Mouse (Mus musculus): ENCODE results near the gene Gm10337. TPM values are rescaled to one million over a fixed set of nuclear protein-coding genes. Genes with fewer than 3 reads are reported as not detected.

Gm10337 gene
- polyA plus RNA-seq, 1 experiment from 2014 or later, result not detected

GRCm38 (mm10) chr15:102544801-102545200, 41.3 kb downstream of the Gm10337 start:
- Histone ChIP-seq H3K36me3 (replicated peaks; ENCODE audit: insufficient read depth, low read length) (peaks cover 59% of the 10 kb centered on the region), H3K4me3 (ENCODE audit: low read depth, low read length) (no peak overlapping the region), H3K9ac (replicated peaks) (no peak overlapping the region), H3K9me3 (ENCODE audit: low read length) (no peaks in the 10 kb centered on the region), H3K4me2 (ENCODE audit: low read depth, low read length) (no peak overlapping the region), H3K27me3 (ENCODE audit: insufficient read depth, low read length) (no peaks in the 10 kb centered on the region), H3K27ac (ENCODE audit: low read depth) (no peak overlapping the region), H3K4me1 (ENCODE audit: insufficient read depth) (no peaks in the 10 kb centered on the region)
- 91% methylated on average over 4 of the region's 4 CpGs for WGBS (ENCODE audit: insufficient replicate concordance)
- TF ChIP-seq CTCF (IDR thresholded peaks at IDR 0.05; ENCODE audit: low read depth), result no peak
- TF ChIP-seq EP300 (IDR thresholded peaks at IDR 0.05; ENCODE audit: low read depth), result no peak
- ATAC-seq (no peak), DNase-seq (no peak)

- 84% methylated on average over 3 of the region's 3 CpGs for WGBS (ENCODE audit: insufficient replicate concordance)
- H3K36me3 ChIP-seq (replicated peaks; ENCODE audit: insufficient read depth, low read length), result peaks cover 55% of the 10 kb centered on the region
- no peak for DNase-seq
- no peak for ATAC-seq
- H3K4me1 ChIP-seq (ENCODE audit: insufficient read depth), result no peaks in the 10 kb centered on the region
- H3K4me3 ChIP-seq (ENCODE audit: low read depth, low read length), result no peak overlapping the region
- no peaks in the 10 kb centered on the region for H3K9me3 ChIP-seq (ENCODE audit: low read length)
- H3K9ac ChIP-seq (replicated peaks), result no peak overlapping the region
- TF ChIP-seq EP300 (IDR thresholded peaks at IDR 0.05; ENCODE audit: low read depth) (no peak), CTCF (IDR thresholded peaks at IDR 0.05; ENCODE audit: low read depth) (no peak)
- no peak overlapping the region for H3K4me2 ChIP-seq (ENCODE audit: low read depth, low read length)
- no peak overlapping the region for H3K27ac ChIP-seq (ENCODE audit: low read depth)
- no peaks in the 10 kb centered on the region for H3K27me3 ChIP-seq (ENCODE audit: insufficient read depth, low read length)
Measured at GRCm38 (mm10) chr15:102546246-102546645, 42.7 kb downstream of the Gm10337 start.

GRCm38 (mm10) chr15:102546677-102547427, 43.3 kb downstream of the Gm10337 start:
- TF ChIP-seq EP300 (IDR thresholded peaks at IDR 0.05; ENCODE audit: low read depth) (no peak), CTCF (IDR thresholded peaks at IDR 0.05; ENCODE audit: low read depth) (no peak)
- no peak for ATAC-seq
- no peak overlapping the region for H3K9ac ChIP-seq (replicated peaks)
- H3K4me2 ChIP-seq (ENCODE audit: low read depth, low read length), result no peak overlapping the region
- no peak overlapping the region for H3K27ac ChIP-seq (ENCODE audit: low read depth)
- DNase-seq, result no peak
- H3K9me3 ChIP-seq (ENCODE audit: low read length), result no peaks in the 10 kb centered on the region
- H3K27me3 ChIP-seq (ENCODE audit: insufficient read depth, low read length), result no peaks in the 10 kb centered on the region
- 84% methylated on average over 3 of the region's 3 CpGs for WGBS (ENCODE audit: insufficient replicate concordance)
- H3K4me1 ChIP-seq (ENCODE audit: insufficient read depth), result no peaks in the 10 kb centered on the region
- no peak overlapping the region for H3K4me3 ChIP-seq (ENCODE audit: low read depth, low read length)
- peaks cover 54% of the 10 kb centered on the region for H3K36me3 ChIP-seq (replicated peaks; ENCODE audit: insufficient read depth, low read length)

GRCm38 (mm10) chr15:102547478-102547877, 44.0 kb downstream of the Gm10337 start:
- H3K9me3 ChIP-seq (ENCODE audit: low read length), result no peaks in the 10 kb centered on the region
- TF ChIP-seq EP300 (IDR thresholded peaks at IDR 0.05; ENCODE audit: low read depth), result no peak
- no peak for TF ChIP-seq CTCF (IDR thresholded peaks at IDR 0.05; ENCODE audit: low read depth)
- H3K4me1 ChIP-seq (ENCODE audit: insufficient read depth), result no peaks in the 10 kb centered on the region
- no peaks in the 10 kb centered on the region for H3K27me3 ChIP-seq (ENCODE audit: insufficient read depth, low read length)
- ATAC-seq (no peak), DNase-seq (no peak)
- no peak overlapping the region for H3K27ac ChIP-seq (ENCODE audit: low read depth)
- no peak overlapping the region for H3K4me3 ChIP-seq (ENCODE audit: low read depth, low read length)
- no peak overlapping the region for H3K4me2 ChIP-seq (ENCODE audit: low read depth, low read length)
- no peak overlapping the region for H3K9ac ChIP-seq (replicated peaks)
- WGBS (ENCODE audit: insufficient replicate concordance), result 88% methylated on average over 3 of the region's 3 CpGs
- H3K36me3 ChIP-seq (replicated peaks; ENCODE audit: insufficient read depth, low read length), result peaks cover 51% of the 10 kb centered on the region

GRCm38 (mm10) chr15:102552599-102552998, 49.1 kb downstream of the Gm10337 start:
- Histone ChIP-seq H3K36me3 (replicated peaks; ENCODE audit: insufficient read depth, low read length) (peaks cover 55% of the 10 kb centered on the region), H3K9me3 (ENCODE audit: low read length) (peaks cover 2% of the 10 kb centered on the region; the same call in 1 of the 2 replicates), H3K27me3 (ENCODE audit: insufficient read depth, low read length) (no peaks in the 10 kb centered on the region), H3K4me3 (ENCODE audit: low read depth, low read length) (no peak overlapping the region), H3K27ac (ENCODE audit: low read depth) (no peak overlapping the region), H3K4me2 (ENCODE audit: low read depth, low read length) (no peak overlapping the region), H3K4me1 (ENCODE audit: insufficient read depth) (no peaks in the 10 kb centered on the region), H3K9ac (replicated peaks) (no peak overlapping the region)
- WGBS (ENCODE audit: insufficient replicate concordance), result 88% methylated on average over 5 of the region's 5 CpGs
- TF ChIP-seq CTCF (IDR thresholded peaks at IDR 0.05; ENCODE audit: low read depth) (no peak), EP300 (IDR thresholded peaks at IDR 0.05; ENCODE audit: low read depth) (no peak)
- DNase-seq (no peak), ATAC-seq (no peak)

Other genes starting within 250 kb of the Gm10337 start
- gene Rarg, start 246.2 kb upstream of the Gm10337 start, polyA plus RNA-seq (2015; fragmentation: Nextera tagmentation; extraction: Ambion mirVana), result 2.4 and 2.6 TPM in 2 replicates
- not detected in 2 replicates for gene Gm9918, start 233.2 kb upstream of the Gm10337 start, polyA plus RNA-seq (2015; fragmentation: Nextera tagmentation; extraction: Ambion mirVana)
- gene Mfsd5, start 224.3 kb upstream of the Gm10337 start, polyA plus RNA-seq (2015; fragmentation: Nextera tagmentation; extraction: Ambion mirVana), result 25.4 and 27.4 TPM in 2 replicates
- 7.3 and 7.8 TPM in 2 replicates for gene Espl1, start 207.5 kb upstream of the Gm10337 start, polyA plus RNA-seq (2015; fragmentation: Nextera tagmentation; extraction: Ambion mirVana)
- gene Pfdn5, start 177.6 kb upstream of the Gm10337 start, polyA plus RNA-seq (2015; fragmentation: Nextera tagmentation; extraction: Ambion mirVana), result 172 and 179 TPM in 2 replicates
- 28.1 and 30.8 TPM in 2 replicates for gene Myg1, start 172.0 kb upstream of the Gm10337 start, polyA plus RNA-seq (2015; fragmentation: Nextera tagmentation; extraction: Ambion mirVana)
- gene Aaas, start 153.0 kb upstream of the Gm10337 start, polyA plus RNA-seq (2015; fragmentation: Nextera tagmentation; extraction: Ambion mirVana), result 15.6 and 18.8 TPM in 2 replicates
- not detected in 2 replicates for gene Sp7, start 136.5 kb upstream of the Gm10337 start, polyA plus RNA-seq (2015; fragmentation: Nextera tagmentation; extraction: Ambion mirVana)
- gene Sp1, start 97.6 kb upstream of the Gm10337 start, polyA plus RNA-seq (2015; fragmentation: Nextera tagmentation; extraction: Ambion mirVana), result 2.8 and 2.9 TPM in 2 replicates
- 0.36 and 0.60 TPM in 2 replicates for gene Amhr2, start 58.4 kb upstream of the Gm10337 start, polyA plus RNA-seq (2015; fragmentation: Nextera tagmentation; extraction: Ambion mirVana)
- 76.0 and 77.2 TPM in 2 replicates for gene Prr13, start 44.7 kb upstream of the Gm10337 start, polyA plus RNA-seq (2015; fragmentation: Nextera tagmentation; extraction: Ambion mirVana)
- gene Pcbp2, start 33.2 kb upstream of the Gm10337 start, polyA plus RNA-seq (2015; fragmentation: Nextera tagmentation; extraction: Ambion mirVana), result 68.4 and 70.9 TPM in 2 replicates
- gene Map3k12, start 13.3 kb downstream of the Gm10337 start, polyA plus RNA-seq (2015; fragmentation: Nextera tagmentation; extraction: Ambion mirVana), result 0.53 and 0.85 TPM in 2 replicates
- gene Tarbp2, start 14.5 kb downstream of the Gm10337 start, polyA plus RNA-seq (2015; fragmentation: Nextera tagmentation; extraction: Ambion mirVana), result 26.8 and 27.8 TPM in 2 replicates
- gene Npff, start 21.2 kb downstream of the Gm10337 start, polyA plus RNA-seq (2015; fragmentation: Nextera tagmentation; extraction: Ambion mirVana), result 0.42 and 0.60 TPM in 2 replicates
- not detected in 2 replicates for gene Gm28047, start 121.3 kb downstream of the Gm10337 start, polyA plus RNA-seq (2015; fragmentation: Nextera tagmentation; extraction: Ambion mirVana)
- 7.7 and 8.1 TPM in 2 replicates for gene Atf7, start 121.7 kb downstream of the Gm10337 start, polyA plus RNA-seq (2015; fragmentation: Nextera tagmentation; extraction: Ambion mirVana)
- gene Atp5g2, start 168.6 kb downstream of the Gm10337 start, polyA plus RNA-seq (2015; fragmentation: Nextera tagmentation; extraction: Ambion mirVana), result 49.2 and 53.0 TPM in 2 replicates
- gene Calcoco1, start 218.5 kb downstream of the Gm10337 start, polyA plus RNA-seq (2015; fragmentation: Nextera tagmentation; extraction: Ambion mirVana), result 11.1 and 14.0 TPM in 2 replicates